Mouse (Mus musculus) liver, adult 2 months (tissue): Measurements from ENCODE around the gene Sf1. TPM values are rescaled to one million over a fixed set of nuclear protein-coding genes. Genes with fewer than 3 reads are reported as not detected.

ENCODE experiments used
- DNase-seq: peaks from one replicate; pipeline ENCODE4 v3.0.0-alpha.2; 2011; ENCODE audit warnings: low read depth, low spot score; ENCODE audit errors: extremely low read depth
- H3K27ac ChIP-seq: fragments of 200-500 bp; replicated peaks from 2 replicates; pipeline ENCODE4 v1.5.1; 2012; ENCODE audit warnings: low read depth, mild to moderate bottlenecking, control low read depth, inconsistent platforms, low read length; ENCODE audit not compliant: insufficient read depth
- H3K27me3 ChIP-seq: fragments of 200-500 bp; 2 replicates; pipeline ENCODE4 v1.6.1; 2012; ENCODE audit warnings: mild to moderate bottlenecking, moderate library complexity, low read length, inconsistent platforms; ENCODE audit not compliant: control insufficient read depth, insufficient read depth
- H3K36me3 ChIP-seq: fragments of 200-500 bp; 2 replicates; pipeline ENCODE4 v1.6.1; 2012; ENCODE audit warnings: low read length, inconsistent platforms; ENCODE audit not compliant: control insufficient read depth, insufficient read depth
- H3K4me1 ChIP-seq: fragments of 200-500 bp; 2 replicates; pipeline ENCODE4 v1.6.1; 2011; ENCODE audit warnings: low read length; ENCODE audit not compliant: control insufficient read depth, insufficient read depth
- H3K4me3 ChIP-seq: fragments of 200-500 bp; 2 replicates; pipeline ENCODE4 v1.5.1; 2011; ENCODE audit warnings: low read depth, mild to moderate bottlenecking, control low read depth, low read length, moderate library complexity; ENCODE audit not compliant: insufficient read depth
- H3K79me2 ChIP-seq: fragments of 200-500 bp; 2 replicates; pipeline ENCODE4 v1.6.1; 2012; ENCODE audit warnings: inconsistent platforms, mild to moderate bottlenecking, low read length, moderate library complexity; ENCODE audit not compliant: control insufficient read depth, insufficient read depth
- H3K9ac ChIP-seq: fragments of 200-500 bp; 2 replicates; pipeline ENCODE4 v1.6.1; 2012; ENCODE audit warnings: low read depth, mild to moderate bottlenecking, control low read depth, inconsistent platforms, low read length
- CTCF ChIP-seq: fragments of 200-500 bp; IDR thresholded peaks from 2 replicates; pipeline ENCODE4 v1.5.1; 2011; ENCODE audit warnings: low read depth, low read length, control low read depth
- POLR2A ChIP-seq: fragments of 200-500 bp; IDR thresholded peaks from 2 replicates; pipeline ENCODE4 v1.6.1; 2011; ENCODE audit warnings: low read length, control low read depth; ENCODE audit not compliant: insufficient read depth; ENCODE audit errors: extremely low read depth
- WGBS: fragments of 180-500 bp; shearing (Covaris S2); methylation state at CpG from one replicate; pipeline ENCODE4 v1.1.7; 2018; 5-methylcytosine and 5-hydroxymethylcytosine counted together
- polyA plus RNA-seq: library from polyadenylated mRNA; depleted of rRNA; stranded (reverse); fragments of >200 nt; gene quantifications from 2 replicates; pipeline ENCODE4 v1.2.3, GENCODE M21; 2012
- total RNA-seq: library from RNA; depleted of rRNA; stranded (reverse); fragments of >200 nt; gene quantifications from 2 replicates; pipeline ENCODE4 v1.2.3, GENCODE M21; 2014

Gene Sf1
- total and polyA plus RNA-seq, 2 experiments: 28.5 to 62.8 TPM

DNA sequence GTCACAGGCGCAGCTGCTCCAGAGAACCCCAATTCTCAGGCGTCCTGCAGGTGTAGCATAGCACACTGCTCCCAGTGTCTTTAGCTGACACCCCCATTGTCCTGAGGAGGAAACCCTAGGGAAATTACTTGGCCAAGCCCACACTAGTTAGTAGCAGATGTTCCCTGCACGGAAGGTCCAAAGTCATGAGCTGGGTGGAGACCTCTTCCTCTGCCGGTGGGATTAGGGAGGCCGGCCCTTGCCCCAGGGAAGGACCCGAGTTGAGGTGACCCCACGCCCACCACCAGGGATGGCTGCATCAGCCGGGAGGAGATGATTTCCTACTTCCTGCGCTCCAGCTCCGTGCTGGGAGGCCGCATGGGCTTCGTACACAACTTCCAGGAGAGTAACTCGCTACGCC, 49.3 kb downstream of the Sf1 start:
- H3K79me2 ChIP-seq: no peaks in the 10 kb centered on the region
- H3K4me1 ChIP-seq: peaks cover 5% of the 10 kb centered on the region; the same call in 1 of the 2 replicates
- H3K9ac ChIP-seq: no peak overlapping the region
- no peak overlapping the region for H3K27ac ChIP-seq
- TF ChIP-seq CTCF: no peak
- no peak for TF ChIP-seq POLR2A
- no peak for DNase-seq
- no peak overlapping the region for H3K4me3 ChIP-seq
- no peaks in the 10 kb centered on the region for H3K36me3 ChIP-seq
- H3K27me3 ChIP-seq: peaks cover 4% of the 10 kb centered on the region; the same call in 1 of the 2 replicates
- 76% methylated on average over 14 of the region's 14 CpGs for WGBS

DNA sequence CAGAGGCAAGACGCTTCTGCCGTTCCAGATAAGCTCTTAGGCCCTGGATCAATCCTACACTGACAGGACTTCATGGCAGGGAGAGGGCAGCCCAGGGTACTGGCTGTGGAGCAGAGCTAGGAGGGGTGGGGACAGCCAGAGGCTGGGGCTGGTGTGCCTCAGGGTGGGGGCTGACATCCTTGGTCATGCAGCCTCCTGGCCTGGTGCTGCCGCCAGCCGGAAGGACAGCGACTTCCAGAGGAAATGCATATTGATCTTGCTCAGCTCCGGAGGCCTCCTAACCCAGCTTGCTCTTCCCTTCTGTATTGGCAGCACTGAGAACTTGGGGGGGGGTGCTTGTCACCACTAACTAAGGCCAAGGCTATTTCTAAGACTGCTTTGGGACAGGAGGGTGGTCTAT, 52.0 kb downstream of the Sf1 start:
- H3K79me2 ChIP-seq: no peaks in the 10 kb centered on the region
- no peak overlapping the region for H3K4me3 ChIP-seq
- H3K27ac ChIP-seq: no peak overlapping the region; the same call in 1 of the 2 replicates
- peaks cover 6% of the 10 kb centered on the region for H3K27me3 ChIP-seq
- WGBS: 42% methylated on average over 6 of the region's 6 CpGs
- no peak for DNase-seq
- H3K36me3 ChIP-seq: no peaks in the 10 kb centered on the region
- no peak overlapping the region; the same call in 1 of the 2 replicates for H3K9ac ChIP-seq
- H3K4me1 ChIP-seq: peaks cover 3% of the 10 kb centered on the region; the same call in 1 of the 2 replicates
- TF ChIP-seq POLR2A: no peak
- 0 out of 2 replicates have a peak, but pooled peaks have one; percentile 14 for TF ChIP-seq CTCF

DNA sequence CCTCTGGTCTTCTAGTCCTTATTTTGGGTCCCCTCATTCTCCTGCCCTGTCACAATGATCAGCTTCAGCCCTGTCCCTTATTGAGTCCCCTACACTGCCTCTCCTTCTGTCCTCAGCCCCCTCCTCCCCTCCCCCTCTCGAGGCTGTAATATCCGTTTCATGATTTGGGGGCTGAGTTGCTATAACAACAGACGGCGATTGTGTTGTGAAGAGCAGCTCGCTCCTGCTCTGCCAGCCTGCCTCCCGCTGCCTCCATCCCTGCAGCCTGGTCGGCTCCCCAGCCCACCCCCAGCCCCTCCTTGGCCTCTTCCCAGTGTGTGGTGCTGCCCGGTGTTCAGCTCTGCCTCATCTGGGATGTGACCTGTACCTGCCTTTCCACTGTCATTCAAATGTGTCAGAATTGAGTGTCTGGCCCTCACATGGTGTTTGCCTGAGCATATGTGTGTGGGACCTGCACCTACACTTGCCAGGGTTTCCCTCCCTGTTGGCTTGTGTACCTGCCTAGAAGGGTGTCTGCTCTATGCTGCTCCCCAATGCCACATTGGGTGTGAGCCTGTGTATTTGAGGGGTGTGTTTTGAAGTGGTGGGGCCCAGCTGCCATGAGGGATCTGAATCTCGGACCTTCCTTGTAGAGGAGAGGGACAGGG, 52.8 kb downstream of the Sf1 start:
- 51% methylated on average over 9 of the region's 9 CpGs for WGBS
- no peak for DNase-seq
- H3K4me1 ChIP-seq: peaks cover 3% of the 10 kb centered on the region; the same call in 1 of the 2 replicates

DNA sequence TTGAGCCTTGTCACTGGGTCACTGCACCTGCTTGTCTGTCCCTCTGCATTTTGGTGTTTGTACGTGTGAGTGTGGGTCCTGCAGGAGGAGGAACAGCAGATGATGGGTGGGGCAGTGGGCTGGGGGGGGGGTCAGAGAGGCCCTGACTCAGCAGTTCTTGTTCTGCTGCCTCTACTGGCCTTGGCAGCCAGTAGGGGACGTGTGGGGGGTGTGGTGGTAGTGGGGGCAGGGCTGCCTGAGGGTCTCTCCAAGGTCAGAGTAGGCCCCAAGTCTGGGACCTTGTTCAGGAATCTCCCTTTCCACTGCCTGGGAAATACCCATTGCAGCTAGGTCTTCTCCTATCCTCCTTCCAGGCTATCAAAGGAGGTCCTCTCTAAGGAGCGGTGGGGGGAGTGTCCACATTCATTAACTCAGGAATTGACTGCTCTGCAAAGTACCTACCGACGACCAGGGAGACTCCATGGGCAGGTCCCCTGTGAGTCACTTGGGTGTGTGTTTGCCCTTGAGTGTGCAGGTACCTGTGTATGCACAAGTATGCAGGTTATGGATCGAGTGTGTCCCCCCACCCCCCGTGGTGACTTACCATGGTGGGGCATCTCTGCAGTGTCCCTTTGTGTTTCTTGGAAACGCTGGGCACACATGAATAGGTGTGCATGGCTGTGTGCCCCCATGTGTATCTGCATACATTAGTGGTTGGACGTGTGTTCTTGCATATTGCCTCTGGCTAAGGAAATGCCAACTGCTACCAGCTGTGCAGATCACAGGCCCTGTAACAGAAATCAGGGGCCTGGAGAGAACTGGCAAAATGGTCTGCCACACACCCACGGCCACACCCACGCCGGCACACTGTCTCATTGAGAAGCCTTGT, 53.6 kb downstream of the Sf1 start:
- Histone ChIP-seq H3K27me3 (peaks cover 6% of the 10 kb centered on the region), H3K79me2 (no peaks in the 10 kb centered on the region), H3K4me3 (no peak overlapping the region), H3K36me3 (no peaks in the 10 kb centered on the region), H3K4me1 (peaks cover 3% of the 10 kb centered on the region; the same call in 1 of the 2 replicates), H3K9ac (no peak overlapping the region), H3K27ac (no peak overlapping the region)
- WGBS: 74% methylated on average over 12 of the region's 12 CpGs
- TF ChIP-seq CTCF: no peak
- no peak for TF ChIP-seq POLR2A
- DNase-seq: no peak

More for the DNA sequence above, 52.8 kb downstream of the Sf1 start:
- no peak overlapping the region for H3K4me3 ChIP-seq
- no peak overlapping the region for H3K27ac ChIP-seq
- H3K36me3 ChIP-seq: no peaks in the 10 kb centered on the region
- TF ChIP-seq POLR2A (no peak), CTCF (no peak)
- no peaks in the 10 kb centered on the region for H3K79me2 ChIP-seq
- peaks cover 6% of the 10 kb centered on the region for H3K27me3 ChIP-seq
- H3K9ac ChIP-seq: no peak overlapping the region

DNA sequence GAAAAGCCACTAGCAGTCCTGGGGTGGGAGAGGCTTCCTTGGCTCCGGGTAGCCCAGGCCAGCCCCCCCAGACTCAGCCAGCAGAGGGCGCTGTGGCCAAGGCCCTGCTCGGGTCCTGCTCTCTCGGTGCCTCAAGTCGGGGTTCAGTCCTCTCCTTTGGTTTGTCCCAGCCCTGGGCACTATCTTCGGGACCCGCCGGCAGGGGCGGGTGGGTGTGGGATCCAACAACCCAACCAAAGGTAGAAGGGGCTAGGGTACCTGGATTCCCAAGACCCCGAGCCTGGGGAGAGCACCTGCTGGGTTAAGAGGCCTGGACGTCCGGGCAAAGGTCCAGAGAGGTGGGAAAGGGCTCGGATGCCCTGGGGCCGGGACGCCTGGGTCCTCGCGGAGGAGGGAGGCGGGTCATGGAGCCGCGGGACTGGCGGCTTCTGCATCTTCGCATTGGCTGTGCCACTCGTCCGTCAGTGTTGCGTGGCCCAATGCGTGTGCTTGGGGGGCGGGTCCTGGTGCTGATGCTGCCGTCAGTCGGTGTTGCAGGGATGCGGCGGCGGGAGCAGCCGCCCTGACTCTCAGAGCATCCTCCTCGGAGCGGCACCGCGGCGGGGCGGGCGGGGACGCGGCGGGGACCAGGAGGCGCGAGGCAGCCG, 54.9 kb downstream of the Sf1 start, which contains the start of gene Nrxn2:
Gene Nrxn2, plus strand, starts transcription at position 499 of the 647 bp plus-strand sequence.
- Histone ChIP-seq H3K4me1 (peaks cover 3% of the 10 kb centered on the region; the same call in 1 of the 2 replicates), H3K4me3 (peak within 1 kb of the TSS; percentile 45), H3K79me2 (no peaks in the 10 kb centered on the region), H3K9ac (0 out of 2 replicates have a peak within 1 kb of the TSS, but pooled peaks have one; percentile 28), H3K27me3 (peaks cover 6% of the 10 kb centered on the region), H3K36me3 (no peaks in the 10 kb centered on the region), H3K27ac (no peak within 1 kb of the TSS)
- peak; percentile 85 for TF ChIP-seq CTCF
- no peak for TF ChIP-seq POLR2A
- 1% methylated on average over 42 of the region's 46 CpGs for WGBS
- peak; percentile 40 for DNase-seq
